Mouse (Mus musculus) urinary bladder, postnatal 25 days (tissue): ENCODE results near the gene BC052040.

Source experiments
- DNase-seq: peaks from one replicate; pipeline ENCODE4 v3.0.0; 2022; ENCODE audit warnings: low spot score

BC052040 gene

GRCm38 (mm10) chr2:115601280-115601679 lies 19.8 kb downstream of the BC052040 start:
- DNase-seq, result no peak

- DNase-seq, result no peak
These were observed 20.6 kb downstream of the BC052040 start for GRCm38 (mm10) chr2:115602116-115602515.

- DNase-seq, result no peak
These were observed 22.6 kb downstream of the BC052040 start for GRCm38 (mm10) chr2:115604132-115604531.

GRCm38 (mm10) chr2:115605829-115606336 lies 24.4 kb downstream of the BC052040 start:
- no peak for DNase-seq

GRCm38 (mm10) chr2:115609020-115609419 lies 27.5 kb downstream of the BC052040 start:
- DNase-seq, result no peak

GRCm38 (mm10) chr2:115610092-115610491 lies 28.6 kb downstream of the BC052040 start:
- DNase-seq, result no peak

- DNase-seq, result no peak
These were observed 29.0 kb downstream of the BC052040 start for GRCm38 (mm10) chr2:115610503-115610902.

- DNase-seq, result no peak
These were observed 32.5 kb downstream of the BC052040 start for GRCm38 (mm10) chr2:115613830-115614520.

GRCm38 (mm10) chr2:115628471-115628870 lies 47.0 kb downstream of the BC052040 start:
- DNase-seq, result no peak

GRCm38 (mm10) chr2:115631031-115631434 lies 49.5 kb downstream of the BC052040 start:
- DNase-seq, result no peak

- DNase-seq, result no peak
These were observed 50.3 kb downstream of the BC052040 start for GRCm38 (mm10) chr2:115631826-115632225.

GRCm38 (mm10) chr2:115650203-115650602 lies 68.7 kb downstream of the BC052040 start:
- no peak for DNase-seq

GRCm38 (mm10) chr2:115659712-115660111 lies 78.2 kb downstream of the BC052040 start:
- DNase-seq, result no peak

- no peak for DNase-seq
These were observed 79.0 kb downstream of the BC052040 start for GRCm38 (mm10) chr2:115660213-115661120.

GRCm38 (mm10) chr2:115667516-115667915 lies 86.0 kb downstream of the BC052040 start:
- DNase-seq, result no peak

- no peak for DNase-seq
These were observed 91.6 kb downstream of the BC052040 start for GRCm38 (mm10) chr2:115673054-115673660.

GRCm38 (mm10) chr2:115678786-115679185 lies 97.3 kb downstream of the BC052040 start:
- DNase-seq, result no peak

- no peak for DNase-seq
These were observed 103.7 kb downstream of the BC052040 start for GRCm38 (mm10) chr2:115685250-115685649.

GRCm38 (mm10) chr2:115687612-115688011 lies 106.1 kb downstream of the BC052040 start:
- DNase-seq, result no peak

- no peak for DNase-seq
These were observed 106.8 kb downstream of the BC052040 start for GRCm38 (mm10) chr2:115688282-115688681.

- no peak for DNase-seq
These were observed 112.3 kb downstream of the BC052040 start for GRCm38 (mm10) chr2:115693841-115694240.

GRCm38 (mm10) chr2:115694386-115694785 lies 112.9 kb downstream of the BC052040 start:
- no peak for DNase-seq
